Mouse (Mus musculus) thymus, adult 2 months (tissue): ENCODE measurements around the gene Adam1a. TPM values are rescaled to one million over a fixed set of nuclear protein-coding genes. Genes with fewer than 3 reads are reported as not detected.

Experiments
- DNase-seq: peaks from one replicate; pipeline ENCODE4 v3.0.0; 2021
- H3K27ac ChIP-seq: fragments of 200-500 bp; 2 replicates; pipeline ENCODE4 v1.5.1; 2012; ENCODE audit warnings: low read length, control low read depth; ENCODE audit not compliant: control insufficient read depth, insufficient read depth
- H3K27me3 ChIP-seq: fragments of 200-500 bp; 2 replicates; pipeline ENCODE4 v1.6.1; 2012; ENCODE audit warnings: mild to moderate bottlenecking, low read length, moderate library complexity, mixed read lengths; ENCODE audit not compliant: control insufficient read depth, insufficient read depth
- H3K36me3 ChIP-seq: fragments of 200-500 bp; 2 replicates; pipeline ENCODE4 v1.6.1; 2012; ENCODE audit warnings: mild to moderate bottlenecking, low read length, moderate library complexity; ENCODE audit not compliant: control insufficient read depth, insufficient read depth
- H3K4me1 ChIP-seq: fragments of 200-500 bp; replicated peaks from 2 replicates; pipeline ENCODE4 v1.6.1; 2012; ENCODE audit warnings: low read length; ENCODE audit not compliant: control insufficient read depth, insufficient read depth
- H3K4me3 ChIP-seq: fragments of 200-500 bp; 2 replicates; pipeline ENCODE4 v1.5.1; 2012; ENCODE audit warnings: mild to moderate bottlenecking, low read length, control low read depth, moderate library complexity; ENCODE audit not compliant: control insufficient read depth, insufficient read depth
- CTCF ChIP-seq: fragments of 200-500 bp; IDR thresholded peaks from 2 replicates; pipeline ENCODE4 v1.5.1; 2012; ENCODE audit warnings: mild to moderate bottlenecking, control low read depth, low read length, moderate library complexity, borderline replicate concordance; ENCODE audit not compliant: control insufficient read depth, poor library complexity, insufficient read depth; ENCODE audit errors: extremely low read depth
- POLR2A ChIP-seq: fragments of 200-500 bp; IDR thresholded peaks from 2 replicates; pipeline ENCODE4 v1.6.1; 2012; ENCODE audit warnings: mild to moderate bottlenecking, low read length, control low read depth, moderate library complexity; ENCODE audit not compliant: control insufficient read depth, poor library complexity, insufficient read depth; ENCODE audit errors: extremely low read depth
- WGBS: fragments of 180-500 bp; shearing (Covaris S2); methylation state at CpG from one replicate; pipeline ENCODE4 v1.1.7; 2018; 5-methylcytosine and 5-hydroxymethylcytosine counted together
- polyA plus RNA-seq: library from polyadenylated mRNA; depleted of rRNA; stranded (reverse); fragments of >200 nt; gene quantifications from 2 replicates; pipeline ENCODE4 v1.2.3, GENCODE M21; 2012; rRNA removed

Gene Adam1a
- 4.0 and 6.8 TPM in 2 replicates for polyA plus RNA-seq

GRCm38 (mm10) chr5:121544910-121545792 is at the start of gene Adam1a, which contains the start of gene Gm42878:
Gene Adam1a (minus strand): TSS chr5:121545482.
Gene Gm42878 (minus strand): TSS chr5:121545482.
- DNase-seq: peak; percentile 50
- H3K36me3 ChIP-seq: no peaks in the 10 kb centered on the region
- 6% methylated on average over 95 of the region's 97 CpGs for WGBS
- TF ChIP-seq CTCF (no peak), POLR2A (no peak)
- no peaks in the 10 kb centered on the region for H3K27me3 ChIP-seq
- H3K27ac ChIP-seq: peak within 1 kb of the TSS; percentile 23; the same call in 1 of the 2 replicates
- H3K4me3 ChIP-seq: peak within 1 kb of the TSS; percentile 98
- peaks cover 10% of the 10 kb centered on the region for H3K4me1 ChIP-seq

GRCm38 (mm10) chr5:121594714-121595313 is 49.5 kb upstream of the Adam1a start:
- Histone ChIP-seq H3K27ac (no peak overlapping the region), H3K27me3 (no peaks in the 10 kb centered on the region), H3K4me3 (no peak overlapping the region), H3K4me1 (peaks cover 15% of the 10 kb centered on the region), H3K36me3 (no peaks in the 10 kb centered on the region)
- TF ChIP-seq CTCF (no peak), POLR2A (no peak)
- 81% methylated on average over 6 of the region's 6 CpGs for WGBS
- DNase-seq: no peak

GRCm38 (mm10) chr5:121593451-121594401 is 48.4 kb upstream of the Adam1a start, which contains the start of gene Aldh2:
Gene Aldh2 (minus strand): TSS chr5:121593824.
- peak within 1 kb of the TSS; percentile 68 for H3K4me3 ChIP-seq
- 2% methylated on average over 47 of the region's 47 CpGs for WGBS
- no peak within 1 kb of the TSS for H3K27ac ChIP-seq
- peak; percentile 84 for DNase-seq
- H3K36me3 ChIP-seq: no peaks in the 10 kb centered on the region
- H3K27me3 ChIP-seq: no peaks in the 10 kb centered on the region
- TF ChIP-seq POLR2A: 0 out of 2 replicates have a peak, but pooled peaks have one; percentile 29
- TF ChIP-seq CTCF: no peak
- H3K4me1 ChIP-seq: peaks cover 15% of the 10 kb centered on the region

- Histone ChIP-seq H3K36me3 (no peaks in the 10 kb centered on the region), H3K4me1 (peaks cover 15% of the 10 kb centered on the region), H3K27me3 (no peaks in the 10 kb centered on the region), H3K27ac (no peak overlapping the region), H3K4me3 (peak overlapping the region; percentile 68)
- WGBS: 5% methylated on average over 33 of the region's 33 CpGs
- no peak for DNase-seq
- no peak for TF ChIP-seq CTCF
- TF ChIP-seq POLR2A: no peak
These were observed 47.6 kb upstream of the Adam1a start for GRCm38 (mm10) chr5:121592816-121593407.

- WGBS: 62% methylated on average over 11 of the region's 11 CpGs
- peaks cover 16% of the 10 kb centered on the region for H3K4me1 ChIP-seq
- H3K36me3 ChIP-seq: no peaks in the 10 kb centered on the region
- no peak overlapping the region; the same call in 1 of the 2 replicates for H3K4me3 ChIP-seq
- DNase-seq: no peak
- TF ChIP-seq POLR2A (no peak), CTCF (no peak)
- H3K27ac ChIP-seq: no peak overlapping the region
- no peaks in the 10 kb centered on the region for H3K27me3 ChIP-seq
These were observed 47.0 kb upstream of the Adam1a start for GRCm38 (mm10) chr5:121592064-121592815.
